Mouse (Mus musculus) limb, embryonic 15.5 days (tissue): ENCODE results near the gene Trmt1. TPM values are rescaled to one million over a fixed set of nuclear protein-coding genes. Genes with fewer than 3 reads are reported as not detected.

Experiments
- ATAC-seq: fragments of 200-750 bp; cut with Nextera tagmentation; 2 replicates; pipeline ENCODE4 v1.8.0; 2017; ENCODE audit warnings: low read depth, moderate TSS enrichment; ENCODE audit not compliant: insufficient number of reproducible peaks, low FRiP score, low TSS enrichment
- H3K27ac ChIP-seq: fragments of 300-500 bp; sonication (generic); 2 replicates; pipeline ENCODE4 v1.5.1; 2015; ENCODE audit warnings: moderate library complexity, mild to moderate bottlenecking, inconsistent platforms
- H3K27me3 ChIP-seq: fragments of 300-500 bp; sonication (generic); 2 replicates; pipeline ENCODE4 v1.6.1; 2015; ENCODE audit warnings: inconsistent platforms
- H3K36me3 ChIP-seq: fragments of 300-500 bp; sonication (generic); 2 replicates; pipeline ENCODE4 v1.6.1; 2015; ENCODE audit warnings: inconsistent platforms
- H3K4me1 ChIP-seq: fragments of 300-500 bp; sonication (generic); 2 replicates; pipeline ENCODE4 v1.6.1; 2015; ENCODE audit warnings: inconsistent platforms
- H3K4me2 ChIP-seq: fragments of 300-500 bp; sonication (generic); 2 replicates; pipeline ENCODE4 v1.6.1; 2015; ENCODE audit warnings: mild to moderate bottlenecking, inconsistent platforms
- H3K4me3 ChIP-seq: fragments of 300-500 bp; sonication (generic); 2 replicates; pipeline ENCODE4 v1.5.1; 2015; ENCODE audit warnings: mild to moderate bottlenecking, inconsistent platforms
- H3K9ac ChIP-seq: fragments of 300-500 bp; sonication (generic); 2 replicates; pipeline ENCODE4 v1.6.1; 2015; ENCODE audit warnings: inconsistent platforms
- H3K9me3 ChIP-seq: fragments of 300-500 bp; sonication (generic); 2 replicates; pipeline ENCODE4 v1.6.1; 2016; ENCODE audit warnings: inconsistent platforms
- WGBS: fragments of 180-500 bp; shearing (Covaris S2); methylation state at CpG from one replicate; pipeline ENCODE4 v1.1.7; 2015; 5-methylcytosine and 5-hydroxymethylcytosine counted together
- polyA plus RNA-seq: library from polyadenylated mRNA; unstranded; fragments of >200 nt; fragmentation: Nextera tagmentation; extraction: Ambion mirVana; gene quantifications from 2 replicates; pipeline ENCODE4 v1.2.1, GENCODE M21; 2015

Trmt1 gene
- polyA plus RNA-seq, 1 experiment from 2014 or later, result 63.3 TPM

- no peak overlapping the region for H3K4me2 ChIP-seq
- peaks cover 91% of the 10 kb centered on the region for H3K4me1 ChIP-seq
- no peak overlapping the region for H3K4me3 ChIP-seq
- H3K9me3 ChIP-seq, result no peaks in the 10 kb centered on the region
- H3K9ac ChIP-seq, result no peak overlapping the region
- WGBS, result 76% methylated on average over 5 of the region's 5 CpGs
- no peak for ATAC-seq
- H3K36me3 ChIP-seq, result peaks cover 63% of the 10 kb centered on the region
- H3K27me3 ChIP-seq, result no peaks in the 10 kb centered on the region; the same call in 1 of the 2 replicates
- 0 out of 2 replicates have a peak overlapping the region, but pooled peaks have one; percentile 9 for H3K27ac ChIP-seq
Measured at GRCm38 (mm10) chr8:84718476-84718875, 32.4 kb downstream of the Trmt1 start.

DNA sequence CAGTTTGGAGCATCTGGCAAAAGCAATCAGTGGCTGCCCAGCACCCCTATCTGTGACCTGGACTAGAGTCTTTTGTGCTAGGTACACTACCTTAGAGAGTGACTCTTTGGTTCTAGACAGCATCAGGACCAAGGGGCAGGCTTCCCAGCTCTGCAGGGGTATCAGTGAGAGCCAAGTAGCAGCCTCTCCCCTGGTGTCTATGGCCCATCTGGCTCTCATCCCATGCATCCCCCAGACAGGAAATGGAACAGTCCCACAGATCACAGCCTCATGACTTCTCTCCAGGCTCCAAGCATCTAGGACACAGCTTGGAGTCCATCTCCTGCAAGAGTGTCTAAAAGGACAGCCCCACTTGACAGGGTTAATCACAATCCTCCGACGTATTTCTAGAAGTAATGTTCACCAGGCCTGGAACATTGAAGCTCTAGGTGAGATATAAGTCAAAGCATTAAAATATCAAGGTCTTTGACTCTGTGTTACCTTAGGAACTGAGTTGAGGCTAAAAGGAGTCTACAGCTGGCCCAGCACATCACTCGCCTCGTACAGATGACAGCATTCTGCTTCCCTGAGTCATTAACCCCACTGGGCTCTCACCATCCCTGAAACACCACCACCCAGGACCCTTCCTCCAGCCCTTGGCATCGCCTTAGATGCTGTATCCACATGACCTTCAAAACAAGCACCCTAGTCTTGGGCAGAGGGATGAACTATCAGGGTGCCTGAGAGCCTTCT, 33.0 kb downstream of the Trmt1 start:
- Histone ChIP-seq H3K36me3 (peaks cover 62% of the 10 kb centered on the region), H3K4me1 (peaks cover 91% of the 10 kb centered on the region), H3K27me3 (no peaks in the 10 kb centered on the region; the same call in 1 of the 2 replicates), H3K9ac (no peak overlapping the region), H3K9me3 (no peaks in the 10 kb centered on the region), H3K4me2 (no peak overlapping the region), H3K4me3 (no peak overlapping the region), H3K27ac (peak overlapping the region; percentile 9; the same call in 1 of the 2 replicates)
- ATAC-seq, result no peak
- 60% methylated on average over 5 of the region's 5 CpGs for WGBS

DNA sequence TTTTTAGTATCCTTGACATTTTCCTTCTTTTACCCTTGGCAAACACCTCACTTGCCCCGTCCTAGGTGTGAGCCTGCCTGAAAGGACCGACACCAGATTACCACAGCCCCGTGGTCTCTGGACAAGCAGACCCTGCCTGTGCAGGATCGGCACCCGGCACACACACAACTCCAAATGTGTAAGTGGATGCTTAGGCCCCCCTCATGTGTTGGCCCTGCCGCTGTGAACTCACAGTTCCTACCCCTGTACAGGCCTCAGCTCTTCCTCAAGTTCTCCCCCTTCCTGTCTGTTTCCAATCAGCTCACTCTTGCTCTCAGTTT, 36.4 kb downstream of the Trmt1 start:
- no peaks in the 10 kb centered on the region for H3K9me3 ChIP-seq
- 0 out of 2 replicates have a peak overlapping the region, but pooled peaks have one; percentile 16 for H3K4me3 ChIP-seq
- ATAC-seq, result no peak
- H3K4me2 ChIP-seq, result peak overlapping the region; percentile 47
- H3K27ac ChIP-seq, result peak overlapping the region; percentile 98
- peaks cover 77% of the 10 kb centered on the region for H3K36me3 ChIP-seq
- no peaks in the 10 kb centered on the region for H3K27me3 ChIP-seq
- H3K4me1 ChIP-seq, result peaks cover 93% of the 10 kb centered on the region
- no peak overlapping the region for H3K9ac ChIP-seq
- 15% methylated on average over 6 of the region's 6 CpGs for WGBS

- peaks cover 76% of the 10 kb centered on the region for H3K36me3 ChIP-seq
Measured at GRCm38 (mm10) chr8:84722850-84723570, 36.9 kb downstream of the Trmt1 start, which contains the start of gene G430095P16Rik. G430095P16Rik (plus strand) TSS chr8:84723007.

DNA sequence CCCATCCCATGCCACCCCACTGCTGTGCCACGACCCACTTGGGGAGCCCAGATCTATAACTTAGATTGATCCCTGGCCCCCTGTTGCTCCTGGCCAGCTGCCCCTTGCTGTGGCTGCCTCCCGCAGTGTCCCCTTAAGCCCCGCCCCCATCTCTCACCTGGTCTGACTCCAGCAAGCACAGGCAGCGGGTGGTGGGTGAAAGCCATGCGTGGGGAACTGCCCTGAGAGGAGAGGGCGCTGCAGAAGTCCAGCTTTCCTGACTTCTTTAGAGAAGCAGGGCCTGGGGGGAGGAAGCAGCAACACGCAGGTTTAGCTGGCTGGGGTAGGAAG, 37.4 kb downstream of the Trmt1 start:
- no peaks in the 10 kb centered on the region for H3K27me3 ChIP-seq
- no peak for ATAC-seq
- H3K4me1 ChIP-seq, result peaks cover 95% of the 10 kb centered on the region
- peak overlapping the region; percentile 98 for H3K27ac ChIP-seq
- no peak overlapping the region for H3K9ac ChIP-seq
- WGBS, result 7% methylated on average over 7 of the region's 7 CpGs
- H3K4me3 ChIP-seq, result peak overlapping the region; percentile 16
- H3K4me2 ChIP-seq, result peak overlapping the region; percentile 47
- H3K36me3 ChIP-seq, result peaks cover 78% of the 10 kb centered on the region
- no peaks in the 10 kb centered on the region for H3K9me3 ChIP-seq

More at GRCm38 (mm10) chr8:84722850-84723570, 36.9 kb downstream of the Trmt1 start, which contains the start of gene G430095P16Rik:
- H3K4me3 ChIP-seq, result peak within 1 kb of the TSS; percentile 16
- 4% methylated on average over 10 of the region's 10 CpGs for WGBS
- peak within 1 kb of the TSS; percentile 47 for H3K4me2 ChIP-seq
- peak; percentile 92 for ATAC-seq
- no peaks in the 10 kb centered on the region for H3K27me3 ChIP-seq
- H3K9ac ChIP-seq, result no peak within 1 kb of the TSS
- H3K4me1 ChIP-seq, result peaks cover 92% of the 10 kb centered on the region
- H3K27ac ChIP-seq, result peak within 1 kb of the TSS; percentile 98
- H3K9me3 ChIP-seq, result no peaks in the 10 kb centered on the region

DNA sequence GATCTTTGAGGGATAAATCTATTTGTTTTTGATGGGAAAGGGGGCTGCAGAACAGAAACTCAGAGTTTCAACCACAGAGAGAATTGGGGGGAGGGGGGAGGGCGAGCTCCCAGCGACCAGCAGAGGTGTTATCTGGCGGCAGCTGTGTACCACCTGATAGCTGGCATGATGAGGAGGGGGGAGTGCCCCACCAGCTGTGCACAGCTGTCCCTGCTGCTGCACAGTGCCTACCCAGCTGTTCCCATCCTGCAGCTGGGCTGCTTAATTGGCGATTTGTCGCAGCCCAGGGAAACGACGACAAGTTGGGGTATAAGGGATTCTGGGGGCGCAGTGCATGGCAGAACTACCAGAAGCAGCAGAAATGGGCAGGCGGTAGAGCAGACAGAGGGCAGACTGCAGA, 38.6 kb downstream of the Trmt1 start:
- Histone ChIP-seq H3K9me3 (no peaks in the 10 kb centered on the region), H3K4me2 (no peak overlapping the region), H3K27ac (peak overlapping the region; percentile 98), H3K36me3 (peaks cover 67% of the 10 kb centered on the region), H3K9ac (no peak overlapping the region), H3K4me1 (peaks cover 96% of the 10 kb centered on the region), H3K4me3 (no peak overlapping the region), H3K27me3 (no peaks in the 10 kb centered on the region)
- WGBS, result 25% methylated on average over 9 of the region's 9 CpGs
- no peak for ATAC-seq

GRCm38 (mm10) chr8:84725246-84725940, 39.3 kb downstream of the Trmt1 start:
- H3K4me1 ChIP-seq, result peaks cover 96% of the 10 kb centered on the region
- 39% methylated on average over 10 of the region's 10 CpGs for WGBS
- H3K4me2 ChIP-seq, result no peak overlapping the region
- no peak for ATAC-seq
- H3K9ac ChIP-seq, result no peak overlapping the region
- peaks cover 60% of the 10 kb centered on the region for H3K36me3 ChIP-seq
- no peaks in the 10 kb centered on the region for H3K9me3 ChIP-seq
- peak overlapping the region; percentile 98 for H3K27ac ChIP-seq
- no peak overlapping the region for H3K4me3 ChIP-seq
- no peaks in the 10 kb centered on the region for H3K27me3 ChIP-seq

- H3K9ac ChIP-seq, result no peak overlapping the region
- no peak overlapping the region for H3K4me2 ChIP-seq
- H3K4me1 ChIP-seq, result peaks cover 96% of the 10 kb centered on the region
- WGBS, result 13% methylated on average over 3 of the region's 3 CpGs
- H3K27me3 ChIP-seq, result no peaks in the 10 kb centered on the region
- no peak overlapping the region for H3K4me3 ChIP-seq
- ATAC-seq, result no peak
- no peaks in the 10 kb centered on the region for H3K9me3 ChIP-seq
- peaks cover 55% of the 10 kb centered on the region for H3K36me3 ChIP-seq
- H3K27ac ChIP-seq, result peak overlapping the region; percentile 98
Measured at GRCm38 (mm10) chr8:84725941-84726259, 39.8 kb downstream of the Trmt1 start.

DNA sequence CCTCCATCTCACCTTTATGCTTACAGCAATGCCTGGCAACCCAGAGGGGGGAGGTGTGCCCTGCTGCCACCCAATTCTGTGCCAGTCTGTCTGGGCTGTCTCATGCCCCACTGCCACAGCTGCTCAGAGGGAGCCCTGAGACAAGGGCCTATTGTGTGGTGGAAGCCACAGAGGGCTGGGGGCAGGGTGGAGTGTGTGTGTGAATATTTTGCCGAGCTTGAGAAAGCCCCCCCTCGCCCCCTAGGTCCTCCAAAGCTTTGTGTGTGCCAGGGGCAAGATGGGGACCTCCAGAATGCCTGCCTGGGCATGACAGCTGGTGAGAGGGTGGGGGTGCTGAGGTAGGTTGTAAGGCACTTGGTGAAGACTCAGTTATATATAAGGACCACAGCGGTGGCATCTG, 42.4 kb downstream of the Trmt1 start:
- H3K27ac ChIP-seq, result peak overlapping the region; percentile 63
- no peaks in the 10 kb centered on the region for H3K27me3 ChIP-seq
- H3K4me2 ChIP-seq, result no peak overlapping the region
- no peak for ATAC-seq
- H3K36me3 ChIP-seq, result peaks cover 46% of the 10 kb centered on the region
- no peaks in the 10 kb centered on the region for H3K9me3 ChIP-seq
- peaks cover 96% of the 10 kb centered on the region for H3K4me1 ChIP-seq
- H3K9ac ChIP-seq, result no peak overlapping the region
- 56% methylated on average over 3 of the region's 3 CpGs for WGBS
- no peak overlapping the region for H3K4me3 ChIP-seq

GRCm38 (mm10) chr8:84729921-84730362, 43.8 kb downstream of the Trmt1 start:
- Histone ChIP-seq H3K4me3 (no peak overlapping the region), H3K4me1 (peaks cover 96% of the 10 kb centered on the region), H3K4me2 (no peak overlapping the region), H3K9ac (no peak overlapping the region), H3K36me3 (peaks cover 34% of the 10 kb centered on the region), H3K27me3 (no peaks in the 10 kb centered on the region), H3K9me3 (no peaks in the 10 kb centered on the region), H3K27ac (peak overlapping the region; percentile 81)
- no peak for ATAC-seq
- WGBS, result 79% methylated on average over 16 of the region's 16 CpGs

GRCm38 (mm10) chr8:84730541-84731370, 44.6 kb downstream of the Trmt1 start:
- ATAC-seq, result no peak
- Histone ChIP-seq H3K4me1 (peaks cover 96% of the 10 kb centered on the region), H3K36me3 (peaks cover 26% of the 10 kb centered on the region), H3K9me3 (no peaks in the 10 kb centered on the region), H3K27me3 (no peaks in the 10 kb centered on the region), H3K9ac (no peak overlapping the region), H3K4me3 (no peak overlapping the region), H3K4me2 (no peak overlapping the region), H3K27ac (peak overlapping the region; percentile 81)
- 52% methylated on average over 9 of the region's 9 CpGs for WGBS
